Mouse (Mus musculus): ENCODE measurements around the gene Sgms2. TPM values are rescaled to one million over a fixed set of nuclear protein-coding genes. Genes with fewer than 3 reads are reported as not detected.

The Sgms2 gene
- polyA plus RNA-seq, 1 experiment from 2014 or later = 1.9 TPM

- Histone ChIP-seq H3K9me3 (replicated peaks) (no peaks in the 10 kb centered on the region), H3K36me3 (no peaks in the 10 kb centered on the region), H3K27me3 (no peaks in the 10 kb centered on the region), H3K27ac (no peak overlapping the region), H3K4me3 (no peak overlapping the region), H3K4me2 (replicated peaks) (no peak overlapping the region), H3K9ac (no peak overlapping the region), H3K4me1 (no peaks in the 10 kb centered on the region)
- 82% methylated on average over 7 of the region's 7 CpGs for WGBS
- ATAC-seq (ENCODE audit: low FRiP score) = no peak
Measured at GRCm38 (mm10) chr3:131372996-131373395, 118.2 kb downstream of the Sgms2 start.

- no peak overlapping the region for H3K4me2 ChIP-seq (replicated peaks)
- ATAC-seq (ENCODE audit: low FRiP score) = no peak
- H3K9me3 ChIP-seq (replicated peaks) = no peaks in the 10 kb centered on the region
- WGBS = 89% methylated on average over 8 of the region's 8 CpGs
- no peaks in the 10 kb centered on the region for H3K27me3 ChIP-seq
- H3K9ac ChIP-seq = no peak overlapping the region
- no peaks in the 10 kb centered on the region for H3K36me3 ChIP-seq
- H3K4me3 ChIP-seq = no peak overlapping the region
- no peaks in the 10 kb centered on the region for H3K4me1 ChIP-seq
- H3K27ac ChIP-seq = no peak overlapping the region
Measured at GRCm38 (mm10) chr3:131368678-131369077, 122.5 kb downstream of the Sgms2 start.

- no peak overlapping the region for H3K27ac ChIP-seq
- no peaks in the 10 kb centered on the region for H3K9me3 ChIP-seq (replicated peaks)
- WGBS = 86% methylated on average over 4 of the region's 4 CpGs
- no peak overlapping the region for H3K4me3 ChIP-seq
- no peaks in the 10 kb centered on the region for H3K4me1 ChIP-seq
- ATAC-seq (ENCODE audit: low FRiP score) = no peak
- H3K9ac ChIP-seq = no peak overlapping the region
- no peaks in the 10 kb centered on the region for H3K36me3 ChIP-seq
- no peaks in the 10 kb centered on the region for H3K27me3 ChIP-seq
- H3K4me2 ChIP-seq (replicated peaks) = no peak overlapping the region
Measured at GRCm38 (mm10) chr3:131367452-131367851, 123.8 kb downstream of the Sgms2 start.

- ATAC-seq (ENCODE audit: low FRiP score) = no peak
- WGBS = 70% methylated on average over 23 of the region's 23 CpGs
- H3K4me3 ChIP-seq = no peak overlapping the region
Measured at GRCm38 (mm10) chr3:131364632-131365446, 126.4 kb downstream of the Sgms2 start.

GRCm38 (mm10) chr3:131364194-131364593 is 127.0 kb downstream of the Sgms2 start:
- Histone ChIP-seq H3K36me3 (no peaks in the 10 kb centered on the region), H3K9me3 (replicated peaks) (no peaks in the 10 kb centered on the region), H3K9ac (no peak overlapping the region), H3K27me3 (no peaks in the 10 kb centered on the region), H3K27ac (peak overlapping the region; percentile 36; the same call in 1 of the 2 replicates), H3K4me2 (replicated peaks) (no peak overlapping the region), H3K4me1 (no peaks in the 10 kb centered on the region), H3K4me3 (no peak overlapping the region)
- 66% methylated on average over 8 of the region's 8 CpGs for WGBS
- ATAC-seq (ENCODE audit: low FRiP score) = no peak

More at GRCm38 (mm10) chr3:131364632-131365446, 126.4 kb downstream of the Sgms2 start:
- Histone ChIP-seq H3K9me3 (replicated peaks) (no peaks in the 10 kb centered on the region), H3K27me3 (no peaks in the 10 kb centered on the region), H3K4me2 (replicated peaks) (no peak overlapping the region), H3K27ac (peak overlapping the region; percentile 36; the same call in 1 of the 2 replicates), H3K36me3 (no peaks in the 10 kb centered on the region), H3K9ac (no peak overlapping the region), H3K4me1 (no peaks in the 10 kb centered on the region)

GRCm38 (mm10) chr3:131363602-131364001 is 127.6 kb downstream of the Sgms2 start:
- Histone ChIP-seq H3K4me3 (no peak overlapping the region), H3K36me3 (no peaks in the 10 kb centered on the region), H3K27me3 (no peaks in the 10 kb centered on the region), H3K4me2 (replicated peaks) (no peak overlapping the region), H3K9ac (no peak overlapping the region), H3K4me1 (no peaks in the 10 kb centered on the region), H3K9me3 (replicated peaks) (no peaks in the 10 kb centered on the region), H3K27ac (no peak overlapping the region)
- ATAC-seq (ENCODE audit: low FRiP score) = no peak
- 93% methylated on average over 14 of the region's 14 CpGs for WGBS

- no peaks in the 10 kb centered on the region for H3K4me1 ChIP-seq
- no peaks in the 10 kb centered on the region for H3K9me3 ChIP-seq (replicated peaks)
- ATAC-seq (ENCODE audit: low FRiP score) = no peak
- no peak overlapping the region for H3K27ac ChIP-seq
- H3K9ac ChIP-seq = no peak overlapping the region
- H3K4me2 ChIP-seq (replicated peaks) = no peak overlapping the region
- WGBS = 76% methylated on average over 4 of the region's 4 CpGs
- H3K4me3 ChIP-seq = no peak overlapping the region
- H3K36me3 ChIP-seq = no peaks in the 10 kb centered on the region
- no peaks in the 10 kb centered on the region for H3K27me3 ChIP-seq
Measured at GRCm38 (mm10) chr3:131361960-131362359, 129.3 kb downstream of the Sgms2 start.

- Histone ChIP-seq H3K4me1 (no peaks in the 10 kb centered on the region), H3K9me3 (replicated peaks) (no peaks in the 10 kb centered on the region), H3K36me3 (no peaks in the 10 kb centered on the region), H3K27ac (no peak overlapping the region), H3K27me3 (no peaks in the 10 kb centered on the region), H3K4me2 (replicated peaks) (no peak overlapping the region), H3K4me3 (no peak overlapping the region), H3K9ac (no peak overlapping the region)
- no peak for ATAC-seq (ENCODE audit: low FRiP score)
- WGBS = 89% methylated on average over 5 of the region's 5 CpGs
Measured at GRCm38 (mm10) chr3:131359011-131359410, 132.2 kb downstream of the Sgms2 start.

GRCm38 (mm10) chr3:131358205-131358604 is 133.0 kb downstream of the Sgms2 start:
- H3K9me3 ChIP-seq (replicated peaks) = no peaks in the 10 kb centered on the region
- H3K4me1 ChIP-seq = no peaks in the 10 kb centered on the region
- H3K9ac ChIP-seq = no peak overlapping the region
- 90% methylated on average over 5 of the region's 5 CpGs for whole genome bisulfite sequencing
- H3K27me3 ChIP-seq = no peaks in the 10 kb centered on the region
- no peak overlapping the region for H3K27ac ChIP-seq
- no peak overlapping the region for H3K4me2 ChIP-seq (replicated peaks)
- H3K36me3 ChIP-seq = no peaks in the 10 kb centered on the region
- ATAC-seq (ENCODE audit: low FRiP score) = no peak
- no peak overlapping the region for H3K4me3 ChIP-seq

GRCm38 (mm10) chr3:131357643-131358042 is 133.6 kb downstream of the Sgms2 start:
- ATAC-seq (ENCODE audit: low FRiP score) = no peak
- no peaks in the 10 kb centered on the region for H3K4me1 ChIP-seq
- H3K27me3 ChIP-seq = no peaks in the 10 kb centered on the region
- H3K9me3 ChIP-seq (replicated peaks) = no peaks in the 10 kb centered on the region
- H3K4me3 ChIP-seq = no peak overlapping the region
- no peak overlapping the region for H3K9ac ChIP-seq
- H3K27ac ChIP-seq = no peak overlapping the region
- 83% methylated on average over 3 of the region's 3 CpGs for WGBS
- H3K4me2 ChIP-seq (replicated peaks) = no peak overlapping the region
- no peaks in the 10 kb centered on the region for H3K36me3 ChIP-seq

GRCm38 (mm10) chr3:131356026-131356425 is 135.2 kb downstream of the Sgms2 start:
- Histone ChIP-seq H3K9ac (no peak overlapping the region), H3K4me3 (no peak overlapping the region), H3K36me3 (no peaks in the 10 kb centered on the region), H3K9me3 (replicated peaks) (no peaks in the 10 kb centered on the region), H3K4me2 (replicated peaks) (no peak overlapping the region), H3K27me3 (no peaks in the 10 kb centered on the region), H3K27ac (no peak overlapping the region), H3K4me1 (no peaks in the 10 kb centered on the region)
- WGBS = 63% methylated on average over 5 of the region's 5 CpGs
- ATAC-seq (ENCODE audit: low FRiP score) = no peak

GRCm38 (mm10) chr3:131350539-131350938 is 140.7 kb downstream of the Sgms2 start:
- WGBS = 94% methylated on average over 7 of the region's 7 CpGs
- H3K36me3 ChIP-seq = no peaks in the 10 kb centered on the region
- no peak for ATAC-seq (ENCODE audit: low FRiP score)
- no peaks in the 10 kb centered on the region for H3K4me1 ChIP-seq
- no peak overlapping the region for H3K27ac ChIP-seq
- H3K9me3 ChIP-seq (replicated peaks) = no peaks in the 10 kb centered on the region
- H3K4me3 ChIP-seq = no peak overlapping the region
- no peaks in the 10 kb centered on the region for H3K27me3 ChIP-seq
- no peak overlapping the region for H3K9ac ChIP-seq
- H3K4me2 ChIP-seq (replicated peaks) = no peak overlapping the region

GRCm38 (mm10) chr3:131349013-131349412 is 142.2 kb downstream of the Sgms2 start:
- Histone ChIP-seq H3K9me3 (replicated peaks) (no peaks in the 10 kb centered on the region), H3K4me1 (no peaks in the 10 kb centered on the region), H3K4me3 (no peak overlapping the region), H3K36me3 (no peaks in the 10 kb centered on the region), H3K27ac (no peak overlapping the region), H3K9ac (no peak overlapping the region), H3K27me3 (no peaks in the 10 kb centered on the region), H3K4me2 (replicated peaks) (no peak overlapping the region)
- WGBS = 84% methylated on average over 6 of the region's 6 CpGs
- ATAC-seq (ENCODE audit: low FRiP score) = no peak

All from hindbrain, embryonic 12.5 days (tissue).